Mouse (Mus musculus): ENCODE measurements at regions not wholly inside any gene's neighbourhood (a gene's known extent, or its start where the extent isn't known, plus 50 kb on each side); places are given as distances from the start of the nearest gene placed in this dataset.

DNA sequence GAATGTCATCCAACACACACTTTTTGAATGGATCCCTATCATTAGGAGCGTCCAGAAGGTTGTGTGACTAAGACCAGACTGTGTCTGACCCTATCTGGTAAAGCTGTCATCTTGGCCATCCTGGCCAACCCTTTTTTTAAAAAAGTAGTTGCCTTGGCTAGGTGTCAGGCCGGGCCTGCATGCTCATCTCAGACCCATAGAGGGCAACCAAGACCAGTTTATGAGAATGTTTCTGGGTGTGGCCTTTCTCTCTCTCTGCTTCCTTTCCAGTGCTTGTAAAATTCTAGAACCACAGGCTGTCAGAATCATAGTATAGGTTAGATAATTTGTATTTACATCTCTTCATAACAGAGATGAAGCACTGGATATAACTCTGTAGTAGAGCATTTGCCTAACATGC lies 62.8 kb upstream of the Las1l start:
- DNase-seq (ENCODE audit: low read depth, low spot score): peak; percentile 4

DNA sequence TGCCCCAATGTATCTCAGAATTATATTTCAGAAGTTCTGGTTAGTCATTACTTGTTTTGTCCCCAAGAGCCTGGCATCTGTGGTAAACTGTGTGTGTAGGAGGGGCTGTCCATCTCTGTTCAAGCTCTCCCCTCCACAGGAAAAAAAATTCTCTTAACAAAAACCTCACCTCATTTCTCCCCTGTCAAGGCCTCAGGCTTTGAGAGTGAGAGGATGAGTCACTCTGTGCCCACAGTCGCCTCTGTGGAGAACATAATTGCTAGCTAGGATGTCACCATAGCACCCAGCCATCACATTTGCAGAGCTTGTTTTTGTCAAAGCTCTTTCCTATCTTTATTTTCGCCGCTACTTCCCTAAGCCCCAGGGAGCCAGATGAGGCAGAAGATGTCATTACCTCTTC lies 63.6 kb upstream of the Las1l start:
- no peak for DNase-seq (ENCODE audit: low read depth, low spot score)

DNA sequence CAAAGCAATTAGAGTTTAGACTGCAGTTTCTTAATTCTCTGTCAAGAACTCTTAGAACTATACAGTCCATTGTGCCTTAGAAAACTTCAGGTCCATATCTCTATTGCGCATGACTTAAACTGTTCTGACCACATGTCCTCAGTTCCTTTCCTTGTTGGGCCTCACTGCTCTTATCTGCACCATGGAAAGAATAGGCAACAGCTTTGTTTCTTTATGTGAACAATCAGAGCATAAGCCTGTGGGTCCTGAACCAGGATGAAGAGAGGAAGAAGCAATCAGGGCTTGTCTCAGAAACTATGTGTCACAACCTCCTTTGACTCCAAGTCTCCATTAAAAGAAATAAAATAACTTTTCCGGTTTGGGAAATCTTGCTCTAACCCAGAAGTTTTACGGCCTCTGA lies 68.6 kb upstream of the Las1l start:
- no peak for DNase-seq (ENCODE audit: low read depth, low spot score)

DNA sequence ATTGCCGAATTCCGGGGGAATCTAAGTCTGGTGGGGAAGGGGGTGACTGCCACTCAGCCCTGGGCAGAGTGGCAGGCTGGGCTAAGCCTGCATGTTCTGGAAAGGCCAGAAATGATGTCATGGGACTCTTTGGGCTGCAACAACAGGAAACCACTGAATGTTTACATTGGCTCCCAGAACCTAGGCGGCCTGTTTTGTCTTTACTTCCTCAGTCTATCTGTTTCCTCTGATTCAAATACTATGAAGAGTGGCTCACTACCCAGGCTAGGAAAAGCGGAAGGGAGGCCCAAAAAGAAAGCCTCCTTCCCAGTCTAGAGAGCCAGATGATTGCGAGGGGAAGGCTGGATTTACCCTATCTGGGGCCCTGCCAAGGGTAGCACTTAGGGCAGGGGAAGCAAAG lies 69.1 kb upstream of the Las1l start:
- no peak for DNase-seq (ENCODE audit: low read depth, low spot score)

DNA sequence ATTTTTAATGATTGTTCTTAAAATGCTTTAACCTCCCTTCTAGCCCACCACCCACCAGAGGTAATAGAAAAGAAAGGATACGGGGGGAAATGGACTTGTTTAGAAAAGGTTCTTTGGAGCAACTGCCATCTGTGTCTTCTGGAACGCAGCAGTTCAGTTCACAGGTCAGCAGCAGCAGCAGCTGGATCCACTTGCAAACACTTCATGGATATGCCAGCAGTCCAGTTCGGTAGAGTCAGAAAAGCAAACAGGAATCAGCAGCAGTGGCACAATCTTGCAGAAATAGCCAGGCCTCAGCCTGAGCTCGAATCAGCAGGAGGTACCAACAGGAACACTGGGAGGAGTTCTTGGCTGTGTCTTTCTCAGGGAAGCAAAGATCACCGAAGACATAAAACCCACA lies 64.3 kb upstream of the Msn start:
- DNase-seq (ENCODE audit: low read depth, low spot score): no peak

DNA sequence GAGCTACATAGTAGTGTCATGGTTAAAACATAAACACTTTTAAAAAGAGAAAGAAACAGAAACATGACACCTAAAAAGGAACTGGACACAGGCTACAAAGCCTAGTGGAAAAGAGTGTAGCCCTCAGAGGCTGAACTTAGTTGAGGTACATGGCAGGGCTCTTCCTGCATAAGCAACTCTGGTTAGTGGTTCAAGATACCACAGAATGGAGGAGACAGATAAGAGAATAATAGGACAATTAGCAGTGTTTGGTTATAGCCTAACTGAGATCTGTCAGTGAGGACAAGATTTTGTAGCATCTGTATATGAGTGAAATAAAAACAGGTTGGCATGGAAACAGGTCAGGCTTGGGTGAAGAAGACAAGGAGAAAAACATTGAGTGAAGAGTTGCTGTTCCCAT lies 60.5 kb upstream of the Msn start:
- DNase-seq (ENCODE audit: low read depth, low spot score): no peak

DNA sequence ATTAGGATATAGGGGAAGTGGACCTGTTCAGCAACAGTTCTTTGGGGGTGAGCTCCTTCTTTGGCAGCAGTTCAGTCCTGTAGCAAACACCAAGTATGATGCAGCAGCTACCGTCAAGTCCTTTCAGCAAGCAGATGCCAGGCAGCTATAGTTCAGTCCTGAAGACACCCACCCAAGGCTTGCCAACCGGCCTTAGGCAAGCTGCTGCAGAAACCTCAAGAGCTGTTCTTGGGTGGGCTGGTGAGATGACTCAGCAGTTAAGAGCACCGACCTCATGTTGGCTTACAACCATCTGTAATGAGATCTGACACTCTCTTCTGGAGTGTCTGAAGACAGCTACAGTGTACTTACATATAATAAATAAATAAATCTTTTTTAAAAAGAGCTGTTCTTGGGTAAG lies 53.6 kb upstream of the Msn start:
- DNase-seq (ENCODE audit: low read depth, low spot score): no peak

Measured in retina, postnatal 7 days (tissue).